Mouse (Mus musculus): Measurements from ENCODE around the gene Fam76b. TPM values are rescaled to one million over a fixed set of nuclear protein-coding genes. Genes with fewer than 3 reads are reported as not detected.
A peak's percentile ranks its signal among the peaks of the same experiment; 100 is the strongest.

Fam76b gene
- polyA plus RNA-seq, 1 experiment from 2014 or later: 25.4 TPM

DNA sequence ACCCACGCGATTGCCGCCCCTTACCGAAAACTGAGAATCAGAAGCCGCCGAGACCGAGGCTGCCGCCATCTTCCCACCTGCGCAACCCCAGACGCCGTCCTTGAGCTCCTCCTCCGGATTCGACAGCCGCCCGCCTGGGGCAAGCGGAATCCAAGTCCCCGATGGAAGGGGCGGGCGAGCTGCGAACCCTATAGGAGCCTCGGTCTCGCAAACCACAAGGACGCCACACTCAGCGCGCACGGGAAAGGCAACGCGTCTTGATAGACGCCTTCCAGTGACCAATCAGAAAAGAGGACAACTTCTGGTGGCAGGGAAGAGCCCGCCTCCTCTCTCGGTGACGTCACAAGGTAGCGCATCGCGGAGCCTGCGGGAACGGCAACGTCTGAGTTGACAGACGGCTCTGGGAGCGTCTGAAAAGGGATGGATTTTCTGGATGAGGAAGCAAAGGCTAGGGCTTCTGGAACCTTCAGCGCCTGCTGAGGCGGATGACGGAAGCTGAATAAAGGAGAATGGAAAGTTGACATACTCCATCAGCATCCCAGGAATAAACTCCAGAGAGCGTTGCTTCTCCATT lies 597 bp upstream of the Fam76b start, which contains the start of gene Cep57:
TSS of gene Cep57 (minus strand) at position 276 of the 574 bp plus-strand sequence.
- H3K4me1 ChIP-seq: peaks cover 22% of the 10 kb centered on the region
- H3K9ac ChIP-seq: peak within 1 kb of the TSS; percentile 92
- H3K27me3 ChIP-seq: no peaks in the 10 kb centered on the region
- peak within 1 kb of the TSS; percentile 70 for H3K4me2 ChIP-seq
- H3K9me3 ChIP-seq (replicated peaks): no peaks in the 10 kb centered on the region
- H3K4me3 ChIP-seq (replicated peaks): peak within 1 kb of the TSS; percentile 72
- peak within 1 kb of the TSS; percentile 99 for H3K27ac ChIP-seq
- peaks cover 27% of the 10 kb centered on the region for H3K36me3 ChIP-seq
- 0% methylated on average over 44 of the region's 44 CpGs for WGBS
- peak; percentile 93 for ATAC-seq (replicated peaks; ENCODE audit: low FRiP score)

DNA sequence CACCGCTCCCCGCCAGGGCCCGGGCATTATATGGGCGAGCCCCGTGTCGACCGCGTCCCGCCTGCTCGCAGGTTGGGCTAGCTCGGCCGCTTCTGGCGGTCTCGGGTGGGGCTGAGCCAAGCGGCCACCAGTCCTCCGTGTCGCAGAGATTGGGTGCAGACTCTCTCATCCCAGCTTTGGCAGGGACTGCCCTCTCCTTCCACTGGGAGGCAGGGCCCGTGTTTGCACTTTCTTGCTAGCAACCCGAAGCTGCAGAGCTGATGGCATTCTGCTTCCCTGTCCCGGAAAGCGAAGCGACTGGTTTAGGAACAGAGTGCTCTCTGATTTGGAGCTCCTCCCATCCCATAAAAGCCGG lies 548 bp downstream of the Fam76b start:
- H3K27ac ChIP-seq: peak overlapping the region; percentile 99
- no peaks in the 10 kb centered on the region for H3K9me3 ChIP-seq (replicated peaks)
- H3K4me2 ChIP-seq: peak overlapping the region; percentile 66
- ATAC-seq (replicated peaks; ENCODE audit: low FRiP score): peak; percentile 31
- peaks cover 31% of the 10 kb centered on the region for H3K36me3 ChIP-seq
- H3K4me3 ChIP-seq (replicated peaks): peak overlapping the region; percentile 72
- under 1% methylated on average over 23 of the region's 23 CpGs for WGBS
- no peaks in the 10 kb centered on the region for H3K27me3 ChIP-seq
- H3K4me1 ChIP-seq: peaks cover 22% of the 10 kb centered on the region
- peak overlapping the region; percentile 92 for H3K9ac ChIP-seq

DNA sequence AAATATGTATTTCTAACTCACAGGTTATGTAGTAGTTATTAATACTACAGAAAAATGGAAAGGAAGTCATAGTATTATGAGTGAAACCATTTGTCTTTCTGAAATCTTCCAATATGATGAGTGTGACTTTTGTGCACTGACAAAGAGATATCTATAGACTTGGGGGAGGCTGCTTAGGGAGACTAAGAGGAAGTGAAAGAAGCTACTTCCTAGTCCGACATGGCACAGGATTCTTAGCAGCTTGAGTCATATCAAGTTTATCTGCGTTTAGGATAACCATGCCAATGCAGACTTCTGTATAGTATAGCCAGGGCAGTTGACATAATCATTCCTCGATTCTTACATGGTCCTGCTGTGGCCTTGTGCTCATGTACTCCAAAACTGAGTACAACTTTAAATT lies 7.7 kb downstream of the Fam76b start:
- WGBS: 77% methylated on average over 3 of the region's 3 CpGs
- Histone ChIP-seq H3K9me3 (replicated peaks) (no peaks in the 10 kb centered on the region), H3K4me2 (no peak overlapping the region), H3K36me3 (peaks cover 90% of the 10 kb centered on the region), H3K27ac (no peak overlapping the region), H3K4me3 (replicated peaks) (no peak overlapping the region), H3K4me1 (no peaks in the 10 kb centered on the region), H3K27me3 (no peaks in the 10 kb centered on the region), H3K9ac (no peak overlapping the region)
- ATAC-seq (replicated peaks; ENCODE audit: low FRiP score): no peak

DNA sequence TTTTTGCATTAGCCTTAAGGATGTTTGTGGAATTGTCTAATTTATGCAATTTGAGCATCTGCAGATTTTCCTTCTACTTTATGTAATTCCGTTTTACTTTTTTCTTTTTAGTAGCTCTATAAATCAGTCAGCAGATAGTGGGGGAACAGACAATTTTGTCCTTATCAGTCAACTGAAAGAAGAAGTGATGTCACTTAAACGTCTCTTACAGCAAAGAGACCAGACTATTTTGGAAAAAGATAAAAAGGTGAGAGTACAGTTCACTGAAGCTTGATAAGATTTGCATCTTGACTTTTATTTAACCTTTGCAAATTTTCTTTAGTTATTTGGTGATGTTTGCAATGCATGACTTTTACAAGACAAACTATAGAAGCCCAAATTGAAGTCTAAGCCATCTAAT lies 9.2 kb downstream of the Fam76b start:
- ATAC-seq (replicated peaks; ENCODE audit: low FRiP score): no peak
- H3K4me3 ChIP-seq (replicated peaks): no peak overlapping the region
- H3K4me2 ChIP-seq: no peak overlapping the region
- no peak overlapping the region for H3K9ac ChIP-seq
- no peaks in the 10 kb centered on the region for H3K9me3 ChIP-seq (replicated peaks)
- H3K4me1 ChIP-seq: no peaks in the 10 kb centered on the region
- H3K27me3 ChIP-seq: no peaks in the 10 kb centered on the region
- H3K36me3 ChIP-seq: peaks cover 91% of the 10 kb centered on the region
- 69% methylated on average over 2 of the region's 2 CpGs for WGBS
- H3K27ac ChIP-seq: no peak overlapping the region

DNA sequence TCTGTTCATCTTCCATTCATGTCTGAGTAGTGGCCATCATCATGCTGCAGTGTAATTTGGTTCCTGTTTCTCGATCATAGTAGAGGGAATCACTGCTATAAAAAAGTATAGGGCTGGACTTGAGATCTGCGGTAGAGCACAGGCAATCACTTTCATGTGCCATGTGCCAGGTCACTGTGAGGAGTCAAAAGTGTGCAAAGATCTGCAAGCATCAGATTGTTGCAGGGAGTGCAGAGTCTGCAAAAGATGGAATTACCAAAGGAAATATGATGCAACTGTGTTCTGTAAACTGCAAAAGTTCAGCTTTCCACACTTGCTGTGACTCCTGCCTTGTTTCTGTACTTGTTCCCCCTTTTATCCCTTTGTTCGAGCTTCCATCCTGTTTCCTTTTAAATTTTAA lies 20.1 kb downstream of the Fam76b start:
- Histone ChIP-seq H3K36me3 (peaks cover 28% of the 10 kb centered on the region), H3K4me1 (peaks cover 5% of the 10 kb centered on the region; the same call in 1 of the 2 replicates), H3K27ac (no peak overlapping the region), H3K4me2 (no peak overlapping the region), H3K27me3 (no peaks in the 10 kb centered on the region), H3K9me3 (replicated peaks) (no peaks in the 10 kb centered on the region), H3K9ac (no peak overlapping the region), H3K4me3 (replicated peaks) (no peak overlapping the region)
- WGBS: 83% methylated on average over 3 of the region's 3 CpGs
- no peak for ATAC-seq (replicated peaks; ENCODE audit: low FRiP score)

DNA sequence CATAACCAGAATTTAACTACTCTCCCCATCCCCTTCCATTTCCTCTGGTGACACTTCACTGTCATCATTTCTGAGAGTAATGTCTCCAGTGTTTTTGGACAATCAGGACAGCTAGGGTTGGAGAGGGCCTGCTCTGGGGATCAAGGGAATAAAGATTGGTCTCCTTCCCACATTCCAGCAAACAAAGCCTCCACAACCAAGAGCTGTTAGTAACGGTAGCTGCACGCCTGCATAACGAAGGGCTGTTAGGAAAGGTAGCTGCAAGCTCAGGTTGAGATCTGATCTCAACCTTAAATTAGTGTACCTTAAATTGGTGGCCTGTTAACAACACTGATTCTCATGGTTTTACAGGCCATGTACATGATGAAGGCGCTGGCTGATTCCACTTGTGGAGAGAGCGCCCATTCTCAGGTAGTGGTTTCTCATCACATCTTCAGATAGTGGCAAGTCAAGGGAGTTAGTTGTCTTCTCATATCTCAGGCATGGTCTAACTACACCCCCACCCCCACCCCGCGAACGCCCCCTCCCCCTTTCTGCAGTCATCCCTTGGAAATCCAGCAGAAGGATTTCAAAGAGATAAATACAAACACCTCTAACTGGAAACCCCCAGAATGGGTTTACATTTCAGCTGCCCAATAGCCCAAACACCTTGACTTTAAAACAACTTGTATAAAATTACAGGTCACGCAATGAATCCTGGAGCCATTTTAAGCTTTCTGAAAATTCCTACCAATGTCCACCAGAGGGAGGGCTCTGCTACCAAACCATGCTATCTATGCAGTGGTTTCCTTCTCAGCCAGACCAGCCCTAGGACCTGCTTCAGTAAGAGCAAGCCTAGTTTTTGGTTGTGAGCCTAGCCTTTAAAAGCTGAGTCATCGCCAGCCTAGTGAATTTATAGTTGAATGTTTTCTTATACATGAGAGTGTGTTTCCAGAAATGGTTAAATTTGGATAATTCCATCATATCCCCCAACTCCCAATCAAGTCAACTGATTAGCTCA lies 21.3 kb downstream of the Fam76b start:
- H3K9me3 ChIP-seq (replicated peaks): no peaks in the 10 kb centered on the region
- 71% methylated on average over 10 of the region's 10 CpGs for WGBS
- no peaks in the 10 kb centered on the region for H3K27me3 ChIP-seq
- no peak overlapping the region for H3K27ac ChIP-seq
- peaks cover 5% of the 10 kb centered on the region; the same call in 1 of the 2 replicates for H3K4me1 ChIP-seq
- no peak overlapping the region for H3K4me2 ChIP-seq
- no peak overlapping the region for H3K9ac ChIP-seq
- no peak overlapping the region for H3K4me3 ChIP-seq (replicated peaks)
- peaks cover 18% of the 10 kb centered on the region for H3K36me3 ChIP-seq
- ATAC-seq (replicated peaks; ENCODE audit: low FRiP score): peak; percentile 75; the same call in 1 of the 2 replicates

DNA sequence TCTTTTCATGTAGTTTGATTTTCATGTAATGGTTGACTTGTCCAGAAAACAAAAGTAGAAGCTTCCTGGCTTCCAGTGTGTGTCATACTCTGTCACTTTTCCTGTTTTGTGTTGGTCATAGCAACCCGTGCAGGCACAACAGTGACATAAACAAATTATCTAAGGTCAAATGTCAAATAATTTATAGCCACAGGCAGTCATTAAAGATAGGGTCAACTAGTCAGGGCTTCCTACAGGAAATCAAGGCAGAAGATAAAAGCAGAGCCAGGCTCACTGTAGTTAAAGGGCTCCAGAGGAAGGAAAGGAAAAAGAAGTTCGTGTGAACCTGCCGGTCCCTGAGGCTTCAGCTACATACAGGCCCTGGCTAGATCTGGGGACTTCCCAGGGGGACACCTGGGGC lies 26.4 kb downstream of the Fam76b start:
- Histone ChIP-seq H3K4me2 (no peak overlapping the region), H3K36me3 (no peaks in the 10 kb centered on the region), H3K4me3 (replicated peaks) (no peak overlapping the region), H3K27me3 (no peaks in the 10 kb centered on the region), H3K9me3 (replicated peaks) (no peaks in the 10 kb centered on the region), H3K27ac (no peak overlapping the region), H3K9ac (no peak overlapping the region), H3K4me1 (peaks cover 22% of the 10 kb centered on the region)
- ATAC-seq (replicated peaks; ENCODE audit: low FRiP score): no peak
- WGBS: 26% methylated on average over 3 of the region's 3 CpGs

DNA sequence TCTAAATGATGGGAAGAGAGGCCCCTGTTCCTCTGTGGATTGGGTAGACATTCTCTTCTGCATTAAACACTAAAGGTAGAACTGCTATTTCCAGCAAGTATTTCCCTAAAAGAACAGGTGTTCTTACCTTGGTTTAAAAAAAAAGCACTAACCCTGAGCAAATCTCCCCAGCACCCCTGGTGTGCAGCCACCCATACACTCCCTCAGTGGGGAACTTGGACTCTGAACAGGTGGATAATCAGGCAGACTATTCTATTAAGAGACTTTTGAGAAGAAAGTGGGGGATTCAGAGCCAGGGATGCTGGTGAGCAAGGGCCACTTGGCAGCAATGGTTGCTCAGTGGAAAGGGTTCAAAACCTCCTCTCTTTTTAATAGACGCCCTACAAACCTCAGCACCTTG lies 28.7 kb downstream of the Fam76b start:
- H3K27ac ChIP-seq: no peak overlapping the region
- no peak for ATAC-seq (replicated peaks; ENCODE audit: low FRiP score)
- no peaks in the 10 kb centered on the region for H3K27me3 ChIP-seq
- no peak overlapping the region for H3K9ac ChIP-seq
- no peak overlapping the region for H3K4me2 ChIP-seq
- H3K36me3 ChIP-seq: no peaks in the 10 kb centered on the region
- peaks cover 21% of the 10 kb centered on the region for H3K4me1 ChIP-seq
- H3K4me3 ChIP-seq (replicated peaks): no peak overlapping the region
- WGBS: 55% methylated on average over 1 of the region's 1 CpGs
- H3K9me3 ChIP-seq (replicated peaks): no peaks in the 10 kb centered on the region

DNA sequence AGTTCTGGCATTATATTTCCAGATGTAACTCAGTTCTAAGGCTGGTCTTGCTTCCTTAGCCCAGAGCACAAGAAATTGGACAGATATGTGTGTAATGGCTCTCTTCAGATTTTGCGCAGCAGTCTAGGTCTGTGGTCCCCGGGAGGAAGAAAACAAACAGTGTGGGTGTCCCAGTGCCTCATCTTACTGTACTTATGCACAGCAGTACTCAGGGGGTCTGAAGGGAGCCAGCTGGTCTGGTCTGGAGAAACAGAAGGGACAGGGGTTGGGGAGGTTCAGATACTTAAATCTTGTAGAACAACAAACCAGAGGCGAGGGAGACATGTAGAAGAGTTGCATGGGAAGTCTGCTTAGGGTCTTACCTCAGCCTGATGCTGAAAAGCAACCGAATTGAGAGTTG lies 29.3 kb downstream of the Fam76b start:
- ATAC-seq (replicated peaks; ENCODE audit: low FRiP score): no peak
- Histone ChIP-seq H3K9ac (no peak overlapping the region), H3K4me3 (replicated peaks) (no peak overlapping the region), H3K4me1 (peaks cover 21% of the 10 kb centered on the region), H3K9me3 (replicated peaks) (no peaks in the 10 kb centered on the region), H3K36me3 (no peaks in the 10 kb centered on the region), H3K27me3 (no peaks in the 10 kb centered on the region), H3K4me2 (no peak overlapping the region), H3K27ac (no peak overlapping the region)
- WGBS: 37% methylated on average over 4 of the region's 4 CpGs

DNA sequence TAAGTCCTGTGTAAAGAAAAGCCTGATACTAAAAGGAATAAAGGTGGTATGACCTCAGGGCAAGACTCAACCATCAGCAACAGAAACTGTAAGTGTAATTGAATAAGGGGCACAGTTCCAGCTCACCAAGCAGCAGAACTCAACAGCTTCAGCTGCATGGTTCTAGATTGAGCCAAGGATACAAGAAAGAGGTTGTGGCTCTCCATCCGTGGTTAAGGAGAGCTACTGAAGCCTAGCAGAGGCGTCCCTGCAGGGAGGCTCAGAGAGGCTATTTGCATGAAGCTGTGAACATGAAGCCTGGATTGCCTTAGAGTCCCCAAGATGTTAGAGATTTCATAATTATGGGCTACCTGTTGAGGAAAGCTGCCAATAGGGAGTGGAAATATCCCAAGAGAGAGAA lies 40.1 kb downstream of the Fam76b start:
- 54% methylated on average over 2 of the region's 2 CpGs for WGBS
- no peak for ATAC-seq (replicated peaks; ENCODE audit: low FRiP score)

DNA sequence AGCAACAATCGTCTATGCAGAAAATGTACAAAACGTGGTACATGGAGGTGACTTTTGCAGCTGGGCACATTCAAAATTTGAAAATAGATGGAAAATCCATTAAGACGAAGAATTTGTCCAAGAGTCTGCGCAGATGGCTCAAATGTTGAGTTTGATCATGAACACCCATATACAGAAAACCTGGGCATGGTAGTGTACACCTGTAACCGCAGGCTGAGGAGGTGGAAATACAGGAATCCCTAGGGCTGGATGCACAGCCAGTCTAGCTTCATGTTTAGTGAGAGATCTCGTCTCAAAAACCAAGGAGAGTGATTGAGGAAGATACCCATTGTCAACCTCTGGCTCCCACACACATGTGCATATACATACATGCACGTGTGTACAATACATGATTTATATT lies 44.1 kb downstream of the Fam76b start:
- ATAC-seq (replicated peaks; ENCODE audit: low FRiP score): no peak
- WGBS: 89% methylated on average over 7 of the region's 7 CpGs

More for the DNA sequence above, 40.1 kb downstream of the Fam76b start:
- Histone ChIP-seq H3K9me3 (replicated peaks) (no peaks in the 10 kb centered on the region), H3K4me2 (no peak overlapping the region), H3K4me1 (no peaks in the 10 kb centered on the region), H3K27me3 (no peaks in the 10 kb centered on the region), H3K9ac (no peak overlapping the region), H3K27ac (no peak overlapping the region), H3K36me3 (no peaks in the 10 kb centered on the region), H3K4me3 (replicated peaks) (no peak overlapping the region)

DNA sequence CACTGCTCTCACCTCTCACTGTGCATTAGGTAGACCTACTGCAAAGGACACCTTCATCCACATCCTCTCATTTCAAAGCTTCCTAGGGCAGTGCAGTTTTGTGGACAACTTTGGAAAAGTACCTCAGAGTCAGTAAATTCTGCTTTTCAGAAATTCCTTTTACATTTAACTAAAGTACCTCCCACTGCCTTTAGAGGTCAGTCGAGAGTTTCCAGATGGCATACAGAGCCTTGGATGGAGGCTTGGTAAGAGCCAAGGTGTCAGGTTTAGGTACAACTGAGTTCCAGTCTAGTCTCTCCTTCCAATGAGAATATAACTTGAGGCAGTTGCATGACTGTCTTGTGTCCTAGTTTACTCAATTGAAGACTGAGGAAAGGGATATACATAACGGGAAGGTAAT lies 46.8 kb downstream of the Fam76b start:
- Histone ChIP-seq H3K4me1 (no peaks in the 10 kb centered on the region), H3K27ac (no peak overlapping the region), H3K9me3 (replicated peaks) (no peaks in the 10 kb centered on the region), H3K36me3 (no peaks in the 10 kb centered on the region), H3K27me3 (no peaks in the 10 kb centered on the region), H3K9ac (no peak overlapping the region), H3K4me3 (replicated peaks) (no peak overlapping the region), H3K4me2 (no peak overlapping the region)
- 52% methylated on average over 2 of the region's 2 CpGs for WGBS
- ATAC-seq (replicated peaks; ENCODE audit: low FRiP score): no peak

More for the DNA sequence above, 44.1 kb downstream of the Fam76b start:
- H3K9me3 ChIP-seq (replicated peaks): no peaks in the 10 kb centered on the region
- no peaks in the 10 kb centered on the region for H3K27me3 ChIP-seq
- H3K4me3 ChIP-seq (replicated peaks): no peak overlapping the region
- H3K9ac ChIP-seq: no peak overlapping the region
- no peak overlapping the region for H3K27ac ChIP-seq
- no peak overlapping the region for H3K4me2 ChIP-seq
- H3K36me3 ChIP-seq: no peaks in the 10 kb centered on the region
- no peaks in the 10 kb centered on the region for H3K4me1 ChIP-seq

All from kidney, embryonic 15.5 days (tissue).